Mouse (Mus musculus) forelimb bud, embryonic 11.5 days (tissue): ENCODE data around the gene Dbf4.

Source experiments
- DNase-seq: peaks from one replicate; pipeline ENCODE4 v3.0.0-alpha.2; 2012; ENCODE audit warnings: low read depth, low spot score

Dbf4 gene

GRCm38 (mm10) chr5:8422157-8422931 is at the start of gene Dbf4, which contains the start of gene Slc25a40:
Dbf4 (minus strand) TSS chr5:8422716.
Slc25a40 (plus strand) TSS chr5:8422850.
- peak; percentile 90 for DNase-seq

DNA sequence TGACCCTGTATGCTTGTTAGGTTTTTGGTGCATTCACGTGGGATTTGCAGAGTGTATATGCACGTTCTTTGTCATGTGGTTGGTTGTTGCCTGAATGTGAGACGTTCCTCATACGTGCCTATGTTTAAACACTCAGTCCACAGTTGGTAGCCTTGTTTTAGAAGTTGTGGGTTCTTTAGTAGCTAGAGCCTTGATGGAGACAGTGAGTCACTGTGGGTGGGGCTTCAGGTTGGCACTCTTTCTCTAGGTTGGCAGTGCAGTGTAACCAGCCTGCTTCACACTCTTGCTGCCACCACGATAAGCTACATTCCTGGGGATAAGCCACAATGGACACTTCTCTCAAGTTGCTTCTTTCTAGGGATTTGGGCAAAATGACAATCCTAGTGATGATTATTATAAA is 34.0 kb upstream of the Dbf4 start:
- DNase-seq: no peak

- no peak for DNase-seq
Measured at GRCm38 (mm10) chr5:8455565-8455964, 33.0 kb upstream of the Dbf4 start.

DNA sequence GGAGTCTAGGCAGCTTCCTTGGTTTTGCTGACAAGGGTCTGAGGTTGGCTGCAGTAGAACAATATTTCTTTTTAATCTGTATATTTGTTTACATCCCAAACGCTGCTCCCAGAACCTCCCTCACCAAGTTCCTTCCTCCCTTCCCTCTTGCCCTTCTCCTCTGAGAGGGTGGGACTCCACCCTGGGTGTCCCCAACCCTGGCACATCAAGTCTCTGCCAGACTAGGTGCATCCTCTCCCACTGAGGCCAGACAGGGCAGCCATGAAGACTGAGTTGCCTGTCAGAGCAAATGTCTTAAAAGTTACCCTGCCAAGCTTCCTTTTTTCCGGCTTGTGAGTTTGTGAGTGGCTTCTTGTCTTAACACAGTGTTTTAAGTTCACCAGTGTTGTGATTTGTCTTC is 16.6 kb upstream of the Dbf4 start:
- no peak for DNase-seq

- no peak for DNase-seq
Measured at GRCm38 (mm10) chr5:8437481-8438156, 15.1 kb upstream of the Dbf4 start.

DNA sequence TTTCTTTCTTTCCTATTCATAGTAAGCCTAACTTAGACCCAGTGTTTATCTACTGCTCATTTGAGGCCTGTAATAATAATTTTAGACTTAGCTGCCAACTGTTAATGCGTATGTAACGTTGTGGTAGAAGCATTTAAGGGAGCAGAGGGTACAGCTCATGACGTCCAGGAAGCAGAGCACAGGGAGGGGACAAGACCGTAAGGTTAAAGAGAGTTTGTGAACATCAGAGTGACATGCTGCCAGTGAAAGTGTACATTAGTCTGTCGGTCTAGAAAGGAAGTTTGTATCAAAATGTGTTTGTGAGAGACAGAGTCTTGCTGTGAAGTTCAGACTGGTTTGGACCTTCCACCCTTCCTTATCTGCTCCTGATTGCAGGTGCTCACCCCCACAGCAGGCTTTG is 3.4 kb upstream of the Dbf4 start:
- no peak for DNase-seq

- no peak for DNase-seq
Measured at GRCm38 (mm10) chr5:8424116-8424515, 1.6 kb upstream of the Dbf4 start.

DNA sequence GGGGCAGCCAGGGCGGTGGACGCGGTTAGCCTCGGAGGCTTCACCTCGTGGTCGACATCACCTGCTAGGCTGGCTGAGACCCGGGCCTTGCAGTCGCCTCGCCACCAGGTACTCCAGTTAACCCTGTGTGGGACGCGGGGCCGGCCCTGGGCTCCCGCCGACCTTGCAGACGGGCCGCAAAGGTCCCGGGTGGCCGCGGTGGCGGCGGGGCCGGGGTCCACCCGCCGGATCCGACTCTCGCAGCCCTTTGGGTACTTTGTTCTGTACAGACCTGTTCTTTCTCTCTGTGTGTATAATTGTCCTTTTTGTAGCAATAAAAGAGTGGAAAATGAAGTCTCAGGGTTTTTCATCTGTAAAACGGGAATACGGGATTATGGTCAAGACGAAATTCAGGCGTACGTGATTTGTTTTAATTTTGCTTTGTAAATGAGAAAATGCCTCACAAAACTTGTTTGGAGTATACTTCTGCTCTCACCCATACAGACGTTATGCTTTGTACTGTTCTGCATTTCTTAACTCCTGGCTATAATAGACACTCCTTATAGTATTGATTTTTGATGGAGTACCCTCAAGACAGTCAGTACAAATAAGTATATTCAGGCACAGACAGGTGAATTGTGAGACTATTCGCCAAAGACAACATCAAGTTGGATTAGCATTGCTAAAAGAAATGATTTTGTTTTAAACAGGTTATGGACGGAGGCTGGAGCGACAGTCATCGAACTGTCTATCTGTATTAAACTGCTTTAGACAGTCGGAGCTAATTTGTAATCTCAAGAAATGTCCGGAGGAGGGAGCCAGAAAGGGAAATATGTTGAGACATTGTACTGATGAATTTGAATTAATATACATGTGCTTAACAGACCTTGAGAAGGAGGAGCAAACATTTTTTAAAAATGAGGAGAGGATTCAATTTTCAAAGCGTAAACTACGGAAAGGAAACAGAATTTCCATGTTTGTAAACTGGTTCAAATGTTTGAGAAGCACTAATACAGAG is 714 bp upstream of the Dbf4 start:
- DNase-seq: no peak

DNA sequence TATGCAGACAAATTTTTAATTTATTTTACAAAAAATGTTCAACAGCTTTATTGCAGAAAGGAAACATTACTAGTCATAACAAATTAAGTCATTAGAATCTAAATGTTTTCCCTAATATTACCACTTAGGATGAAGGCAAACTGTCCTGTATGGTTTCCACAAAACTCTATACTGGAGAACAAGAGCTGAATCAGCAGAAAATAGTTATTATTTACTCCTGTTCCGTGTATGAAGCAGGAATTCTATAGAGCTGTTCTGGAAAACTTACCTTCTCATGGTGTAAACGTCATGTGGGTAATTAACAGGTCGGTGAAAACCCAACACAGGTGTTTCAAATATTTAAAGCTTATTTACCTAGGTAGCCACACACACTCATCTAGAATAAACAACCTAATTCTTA is 1.1 kb downstream of the Dbf4 start:
- no peak for DNase-seq

GRCm38 (mm10) chr5:8417443-8417842 is 5.1 kb downstream of the Dbf4 start:
- DNase-seq: no peak

- no peak for DNase-seq
Measured at GRCm38 (mm10) chr5:8416683-8417413, 5.7 kb downstream of the Dbf4 start.

GRCm38 (mm10) chr5:8408746-8409145 is 13.8 kb downstream of the Dbf4 start:
- DNase-seq: no peak

DNA sequence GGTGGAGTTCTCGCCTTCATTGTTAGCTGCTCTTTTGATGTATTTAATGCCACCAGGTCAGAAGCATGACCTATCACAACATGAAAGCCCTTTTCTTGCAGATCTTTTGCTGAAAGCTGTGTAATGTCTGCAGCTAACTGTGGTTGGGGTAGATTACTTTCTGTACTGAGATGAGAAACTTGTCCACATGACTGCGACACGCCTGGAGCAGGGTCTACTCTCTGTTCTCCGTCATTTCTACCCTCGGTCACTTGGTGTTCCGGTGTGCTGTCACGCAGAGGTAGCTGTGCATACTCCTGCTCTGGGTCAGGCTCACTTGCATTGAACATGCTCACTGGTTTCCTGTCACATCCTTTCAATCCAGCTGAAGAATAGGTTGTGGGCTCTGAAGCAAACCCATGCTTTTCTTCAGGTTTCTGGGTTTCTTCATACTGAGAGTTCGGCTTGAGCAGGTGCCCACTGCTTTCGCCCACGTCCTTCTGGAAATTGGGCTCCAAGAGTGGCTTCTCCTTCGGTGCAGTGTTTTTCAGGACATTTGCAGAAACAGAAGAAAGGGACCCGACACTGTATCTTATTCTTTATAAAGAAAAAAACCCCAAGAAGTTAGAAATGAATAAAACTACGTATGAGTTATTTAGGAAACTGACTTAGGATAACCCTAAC is 24.8 kb downstream of the Dbf4 start:
- DNase-seq: no peak

- DNase-seq: no peak
Measured at GRCm38 (mm10) chr5:8393891-8394583, 28.5 kb downstream of the Dbf4 start.

DNA sequence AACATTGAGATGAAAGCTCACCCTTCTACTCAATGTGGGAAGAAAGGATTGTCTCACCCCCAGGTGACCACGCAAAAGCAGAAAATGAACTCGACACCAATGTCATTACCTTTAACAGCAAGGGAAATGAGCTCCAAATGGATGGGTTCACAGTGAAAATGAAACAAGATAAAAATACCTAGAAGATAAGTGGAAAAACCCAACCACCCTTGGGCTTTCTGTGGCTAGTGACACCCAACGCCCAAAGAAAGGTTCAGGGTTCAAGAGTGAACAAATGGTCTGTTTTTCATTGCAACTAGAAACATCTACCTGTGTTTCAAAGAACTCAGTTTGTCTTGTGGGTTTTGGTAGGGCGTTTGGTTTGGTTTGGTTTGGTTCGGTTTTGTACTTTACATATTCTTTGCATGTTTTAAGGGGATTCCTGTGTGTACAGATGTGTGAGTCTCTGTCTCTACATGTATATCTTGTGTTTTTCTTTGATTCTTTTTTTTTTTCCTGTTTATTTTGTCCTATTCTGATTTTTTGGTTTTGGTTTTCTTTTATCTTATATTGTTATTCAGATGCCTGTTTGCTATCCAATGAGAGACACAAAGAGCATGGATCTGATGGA is 48.1 kb downstream of the Dbf4 start:
- DNase-seq: no peak

DNA sequence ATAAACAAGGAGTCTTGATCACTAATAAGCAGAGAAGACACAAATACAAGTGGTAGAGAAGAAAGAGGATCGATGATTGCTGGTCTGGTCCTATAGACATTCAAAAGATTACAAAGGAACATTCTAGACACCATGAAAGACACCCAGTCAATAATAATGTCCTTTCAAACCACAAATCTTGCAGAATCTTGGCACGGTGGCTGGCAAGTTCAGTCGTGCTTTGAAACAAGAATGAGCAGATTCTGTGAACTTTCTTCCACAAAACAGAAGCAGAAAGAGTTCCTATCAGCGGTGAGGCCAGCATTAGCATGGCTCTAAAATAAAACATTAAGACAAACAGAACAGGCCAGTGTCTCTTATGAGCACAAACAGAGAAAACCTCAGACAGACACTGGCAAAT is 49.1 kb downstream of the Dbf4 start:
- DNase-seq: no peak

DNA sequence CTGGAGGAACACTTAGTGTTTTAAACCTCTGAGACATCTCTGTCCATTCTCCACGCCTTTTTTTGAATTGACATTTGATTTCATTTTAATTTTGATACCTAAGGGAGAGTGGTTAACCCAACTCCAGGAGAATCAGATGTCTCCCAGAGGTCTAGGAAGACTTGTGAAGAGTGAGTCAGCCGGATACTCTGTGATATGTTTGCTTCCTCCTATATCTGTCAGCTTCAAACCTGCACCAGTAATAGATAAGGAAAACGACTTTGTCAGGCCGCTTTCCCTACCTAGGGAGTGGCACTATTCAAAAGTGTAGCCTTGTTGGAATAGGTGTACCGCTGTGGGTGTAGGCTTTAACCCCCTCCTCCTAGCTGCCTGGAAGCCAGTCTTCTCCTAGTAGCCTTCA is 53.7 kb downstream of the Dbf4 start:
- DNase-seq: no peak

DNA sequence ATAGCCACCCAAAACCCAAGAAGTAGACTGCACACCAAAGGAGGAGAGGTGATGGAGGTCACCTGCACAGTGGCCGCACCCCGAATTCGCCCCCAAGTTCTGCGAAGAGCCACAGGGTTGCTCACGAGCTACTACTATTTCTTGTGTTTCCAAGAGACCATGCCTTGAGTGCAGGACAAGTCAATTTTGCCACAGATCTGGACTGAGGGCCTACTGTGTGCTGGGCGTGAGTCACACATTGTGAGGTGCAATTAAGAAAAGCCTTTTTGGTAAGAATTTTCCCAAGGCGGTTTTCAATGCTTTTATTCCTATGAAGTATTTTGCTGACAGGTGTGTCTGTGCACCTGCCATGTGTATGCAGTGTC is 54.2 kb downstream of the Dbf4 start:
- DNase-seq: no peak

GRCm38 (mm10) chr5:8367614-8368327 is 54.7 kb downstream of the Dbf4 start, which contains the start of gene Adam22:
Adam22 (minus strand) TSS chr5:8368160.
- peak; percentile 58 for DNase-seq
